ENCODE assay signal across 10 mouse cellular contexts in the genomic region with DNA sequence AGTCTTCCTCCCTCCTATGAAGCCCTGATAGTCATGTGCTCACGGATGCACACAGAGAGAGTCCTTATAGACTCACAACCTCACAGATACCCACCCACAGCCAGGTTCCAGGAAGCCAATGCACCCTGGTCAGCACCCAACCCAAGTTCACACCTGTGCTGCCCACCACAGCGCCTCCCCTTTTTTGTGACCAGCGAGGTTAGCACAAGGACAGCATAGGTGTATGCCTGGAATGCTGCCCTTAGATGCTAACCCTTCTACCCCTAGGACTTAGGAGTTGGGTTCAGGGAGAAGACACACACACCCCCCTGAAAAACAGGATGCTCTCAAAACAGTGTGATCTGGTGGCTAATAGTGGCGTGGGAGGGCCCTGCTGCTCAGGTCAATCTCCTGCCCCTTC. TPM values are rescaled to one million over a fixed set of nuclear protein-coding genes. Genes with fewer than 3 reads are reported as not detected.
DNase-seq lines count a peak whose midpoint lies in the region; ATAC-seq and TF ChIP-seq lines count a peak whose summit lies in the region.
"Had no signal": no experiment of that assay in that cellular context is flagged by ENCODE, and none has a peak within 500 bp of the region (broad histone marks: within the 10 kb centered on the region; RNA-seq: fewer than 3 reads in every experiment).

No protein-coding gene starts in this region.

- TF ChIP-seq CTCF in gastrocnemius, adult 2 months (IDR thresholded peaks at IDR 0.05): no peak

- 73% methylated on average over 4 of the region's 4 CpGs for WGBS in liver, embryonic 15.5 days (ENCODE audit: insufficient replicate concordance)
- 68% methylated on average over 4 of the region's 4 CpGs for WGBS in liver, embryonic 12.5 days (ENCODE audit: insufficient replicate concordance)
- WGBS in intestine, embryonic 15.5 days: 65% methylated on average over 4 of the region's 4 CpGs
- WGBS in neural tube, embryonic 14.5 days: 81% methylated on average over 4 of the region's 4 CpGs

- H3K4me1 ChIP-seq in liver, embryonic 15.5 days (replicated peaks): peaks cover 72% of the 10 kb centered on the region
- H3K4me1 ChIP-seq in liver, embryonic 12.5 days: peaks cover 74% of the 10 kb centered on the region
- peaks cover 86% of the 10 kb centered on the region for H3K4me1 ChIP-seq in intestine, embryonic 15.5 days (replicated peaks)
- H3K4me1 ChIP-seq in neural tube, embryonic 14.5 days (ENCODE audit: control insufficient read depth, insufficient read depth, low read length): peaks cover 58% of the 10 kb centered on the region

- H3K4me2 ChIP-seq in liver, embryonic 15.5 days: no peak overlapping the region
- H3K4me2 ChIP-seq in liver, embryonic 12.5 days: no peak overlapping the region
- H3K4me2 ChIP-seq in intestine, embryonic 15.5 days (replicated peaks): no peak overlapping the region
- peak overlapping the region; percentile 18; the same call in 1 of the 2 replicates for H3K4me2 ChIP-seq in neural tube, embryonic 14.5 days (ENCODE audit: low read depth, low read length)

- H3K4me3 ChIP-seq in gastrocnemius, adult 2 months: no peak overlapping the region
- H3K4me3 ChIP-seq in liver, embryonic 15.5 days (replicated peaks): no peak overlapping the region
- no peak overlapping the region for H3K4me3 ChIP-seq in liver, embryonic 12.5 days
- no peak overlapping the region for H3K4me3 ChIP-seq in intestine, embryonic 15.5 days (replicated peaks)
- no peak overlapping the region for H3K4me3 ChIP-seq in neural tube, embryonic 14.5 days (ENCODE audit: low read depth, low read length)

- peak overlapping the region; percentile 79 for H3K27ac ChIP-seq in gastrocnemius, adult 2 months
- 0 out of 2 replicates have a peak overlapping the region, but pooled peaks have one; percentile 48 for H3K27ac ChIP-seq in liver, embryonic 15.5 days (replicated peaks)
- H3K27ac ChIP-seq in liver, embryonic 12.5 days: no peak overlapping the region
- peak overlapping the region; percentile 93 for H3K27ac ChIP-seq in intestine, embryonic 15.5 days
- peak overlapping the region; percentile 85 for H3K27ac ChIP-seq in neural tube, embryonic 14.5 days (ENCODE audit: low read depth, low read length)
- H3K27ac ChIP-seq: liver, embryonic 14.5 days had no signal

- no peak for DNase-seq in gastrocnemius, adult 2 months
- DNase-seq in gastrocnemius, adult 18-20 months (ENCODE audit: low spot score): no peak
- no peak for DNase-seq in frontal cortex, adult 2 months (ENCODE audit: extremely low spot score in 1 of 2, low spot score in 1 of 2)
- no peak for DNase-seq in ovary, postnatal 10 days (ENCODE audit: low spot score)
- DNase-seq: kidney, adult 8-10 months had no signal

- intact Hi-C loops in gastrocnemius, adult 2 months (cut with DNase I): no loop called here

- H3K9me3 ChIP-seq in liver, embryonic 15.5 days (replicated peaks): no peaks in the 10 kb centered on the region
- no peaks in the 10 kb centered on the region for H3K9me3 ChIP-seq in liver, embryonic 12.5 days (replicated peaks)
- H3K9me3 ChIP-seq in intestine, embryonic 15.5 days: no peaks in the 10 kb centered on the region
- no peaks in the 10 kb centered on the region for H3K9me3 ChIP-seq in neural tube, embryonic 14.5 days (ENCODE audit: control insufficient read depth, low read length)

- ATAC-seq in liver, embryonic 15.5 days (ENCODE audit: insufficient read depth): no peak
- ATAC-seq in liver, embryonic 12.5 days: no peak
- no peak for ATAC-seq in intestine, embryonic 15.5 days
- ATAC-seq in neural tube, embryonic 14.5 days (ENCODE audit: low read depth): no peak

- H3K9ac ChIP-seq in liver, embryonic 15.5 days: no peak overlapping the region
- no peak overlapping the region for H3K9ac ChIP-seq in liver, embryonic 12.5 days
- no peak overlapping the region for H3K9ac ChIP-seq in intestine, embryonic 15.5 days
- H3K9ac ChIP-seq in neural tube, embryonic 14.5 days (replicated peaks; ENCODE audit: low read depth, low read length): 0 out of 2 replicates have a peak overlapping the region, but pooled peaks have one; percentile 25
- H3K9ac ChIP-seq: liver, embryonic 14.5 days had no signal

- H3K27me3 ChIP-seq in liver, embryonic 15.5 days: peaks cover 75% of the 10 kb centered on the region
- peaks cover 71% of the 10 kb centered on the region for H3K27me3 ChIP-seq in liver, embryonic 12.5 days (replicated peaks)
- no peaks in the 10 kb centered on the region for H3K27me3 ChIP-seq in intestine, embryonic 15.5 days (replicated peaks)
- H3K27me3 ChIP-seq in neural tube, embryonic 14.5 days (ENCODE audit: control insufficient read depth, insufficient read depth, low read length): no peaks in the 10 kb centered on the region

- H3K36me3 ChIP-seq in liver, embryonic 15.5 days (replicated peaks): no peaks in the 10 kb centered on the region
- H3K36me3 ChIP-seq in liver, embryonic 12.5 days: no peaks in the 10 kb centered on the region
- no peaks in the 10 kb centered on the region for H3K36me3 ChIP-seq in intestine, embryonic 15.5 days
- H3K36me3 ChIP-seq in neural tube, embryonic 14.5 days (ENCODE audit: control insufficient read depth, insufficient read depth, low read length): no peaks in the 10 kb centered on the region

RNA-seq across cellular contexts. Expression of a gene that starts 40.5 kb away (rescaled TPM):
- total RNA-seq in gastrocnemius, adult 2 months (2021): 10 to 100 TPM; 34.9 to 35.6 TPM
- 10 to 100 TPM; 29.1 to 33.3 TPM for total RNA-seq in gastrocnemius, adult 18-20 months (2021)
- 44.0 and 52.0 TPM in 2 replicates for polyA plus RNA-seq in liver, embryonic 15.5 days (2015; fragmentation: Nextera tagmentation; extraction: Ambion mirVana)
- 35.9 and 42.2 TPM in 2 replicates for polyA plus RNA-seq in liver, embryonic 12.5 days (2016; fragmentation: Nextera tagmentation; extraction: Ambion mirVana)
- 92.5 and 115 TPM in 2 replicates for polyA plus RNA-seq in intestine, embryonic 15.5 days (2015; fragmentation: Nextera tagmentation; extraction: Ambion mirVana)
- polyA plus RNA-seq in neural tube, embryonic 14.5 days (2014; fragmentation: Nextera tagmentation; extraction: Ambion mirVana): 18.5 and 19.6 TPM in 2 replicates
- 14.2 and 16.3 TPM in 2 replicates for polyA plus RNA-seq in frontal cortex, adult 2 months (2012; rRNA removed)
